Mouse (Mus musculus): Measurements from ENCODE around the gene Tacc3. TPM values are rescaled to one million over a fixed set of nuclear protein-coding genes. Genes with fewer than 3 reads are reported as not detected.

Gene Tacc3
- polyA plus RNA-seq, 1 experiment from 2014 or later, result 25.0 TPM

DNA sequence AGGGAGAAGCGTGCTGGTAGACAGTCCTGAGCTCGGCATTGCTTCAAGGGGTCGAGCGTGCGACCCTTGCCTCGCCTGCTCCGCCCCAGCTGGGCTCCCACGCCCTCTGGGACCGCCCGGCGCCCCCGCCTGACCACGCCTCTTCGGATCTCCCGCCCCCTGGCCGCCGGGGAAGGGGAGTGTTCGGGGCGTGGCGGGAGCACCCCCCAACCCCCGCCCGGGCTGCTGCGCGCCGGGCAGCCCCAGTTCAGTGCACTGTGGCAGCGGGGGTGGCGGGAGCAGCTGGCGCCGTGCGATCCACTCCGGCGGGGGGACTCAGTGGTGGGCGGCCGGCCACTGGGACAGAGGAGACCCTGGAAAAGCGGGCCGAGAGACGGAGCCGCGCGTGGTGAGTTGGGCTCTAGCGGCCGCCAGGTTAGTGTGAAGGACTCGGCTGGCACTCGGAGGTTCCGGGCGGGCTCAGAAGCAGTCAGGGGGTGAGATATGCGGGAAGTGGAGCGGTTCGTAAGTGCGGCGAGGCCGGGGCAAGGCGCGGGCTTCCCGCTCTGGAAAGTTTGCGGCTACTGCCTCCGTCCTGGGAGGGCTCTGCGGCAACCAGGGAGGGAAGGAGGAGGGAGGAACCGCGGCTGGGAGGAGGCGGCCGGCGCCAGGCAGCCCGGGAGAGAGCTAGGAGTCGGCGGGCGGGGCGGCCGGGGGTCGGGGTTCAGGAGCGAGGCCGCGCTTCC, 63.8 kb downstream of the Tacc3 start, which contains the start of gene Fgfr3:
TSS of gene Fgfr3 (plus strand) at position 134 of the 725 bp plus-strand sequence.
- Histone ChIP-seq H3K36me3 (ENCODE audit: control insufficient read depth, insufficient read depth, low read length) (no peaks in the 10 kb centered on the region), H3K4me3 (ENCODE audit: low read depth, low read length) (peak within 1 kb of the TSS; percentile 64), H3K9ac (ENCODE audit: low read depth, low read length) (peak within 1 kb of the TSS; percentile 65), H3K4me1 (ENCODE audit: control insufficient read depth, insufficient read depth, low read length) (peaks cover 21% of the 10 kb centered on the region), H3K27me3 (ENCODE audit: control insufficient read depth, insufficient read depth, low read depth, low read length) (peaks cover 20% of the 10 kb centered on the region), H3K9me3 (replicated peaks; ENCODE audit: control insufficient read depth, low read length, poor library complexity, severe bottlenecking) (no peaks in the 10 kb centered on the region), H3K27ac (ENCODE audit: low read length) (peak within 1 kb of the TSS; percentile 50), H3K4me2 (ENCODE audit: low read length) (peak within 1 kb of the TSS; percentile 99)
- peak; percentile 59 for ATAC-seq
- WGBS, result under 1% methylated on average over 49 of the region's 73 CpGs

DNA sequence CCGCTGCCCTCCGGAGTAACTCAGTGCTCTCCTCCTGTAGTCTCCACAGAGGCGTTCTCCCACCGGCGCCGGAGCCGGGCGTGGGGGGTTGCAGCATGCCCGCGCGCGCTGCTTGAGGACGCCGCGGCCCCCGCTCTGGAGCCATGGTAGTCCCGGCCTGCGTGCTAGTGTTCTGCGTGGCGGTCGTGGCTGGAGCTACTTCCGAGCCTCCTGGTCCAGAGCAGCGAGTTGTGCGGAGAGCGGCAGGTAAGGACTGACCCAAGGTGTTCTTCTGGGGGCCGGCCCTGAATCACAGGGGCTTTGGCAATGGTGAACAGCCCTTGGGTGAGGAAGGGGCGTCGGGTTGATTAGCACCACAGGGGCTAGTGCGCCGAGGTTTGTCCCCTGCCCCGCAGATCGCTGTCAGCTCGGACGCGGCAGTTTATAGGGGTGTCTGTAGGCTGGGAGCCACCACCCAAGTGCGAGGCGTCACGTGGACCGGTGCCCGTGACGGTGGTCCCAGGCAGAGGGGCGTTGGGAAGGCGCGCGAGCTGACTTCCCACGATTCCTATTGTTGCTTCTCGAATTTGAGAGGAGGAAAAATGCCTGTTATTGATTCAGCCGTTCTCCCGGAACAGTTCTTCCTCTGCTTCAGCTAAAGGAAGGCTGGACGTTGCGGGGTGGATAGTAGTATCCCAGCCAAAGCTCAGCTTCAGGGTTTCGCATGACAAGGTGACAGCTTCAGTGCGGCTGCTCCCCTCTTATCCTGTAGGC, 64.5 kb downstream of the Tacc3 start:
- under 1% methylated on average over 51 of the region's 53 CpGs for WGBS
- H3K36me3 ChIP-seq (ENCODE audit: control insufficient read depth, insufficient read depth, low read length), result no peaks in the 10 kb centered on the region
- ATAC-seq, result peak; percentile 13; the same call in 1 of the 2 replicates
- peaks cover 21% of the 10 kb centered on the region for H3K4me1 ChIP-seq (ENCODE audit: control insufficient read depth, insufficient read depth, low read length)
- peaks cover 20% of the 10 kb centered on the region for H3K27me3 ChIP-seq (ENCODE audit: control insufficient read depth, insufficient read depth, low read depth, low read length)
- peak overlapping the region; percentile 99 for H3K4me2 ChIP-seq (ENCODE audit: low read length)
- no peaks in the 10 kb centered on the region for H3K9me3 ChIP-seq (replicated peaks; ENCODE audit: control insufficient read depth, low read length, poor library complexity, severe bottlenecking)
- peak overlapping the region; percentile 64 for H3K4me3 ChIP-seq (ENCODE audit: low read depth, low read length)
- H3K27ac ChIP-seq (ENCODE audit: low read length), result peak overlapping the region; percentile 50
- peak overlapping the region; percentile 65 for H3K9ac ChIP-seq (ENCODE audit: low read depth, low read length)

DNA sequence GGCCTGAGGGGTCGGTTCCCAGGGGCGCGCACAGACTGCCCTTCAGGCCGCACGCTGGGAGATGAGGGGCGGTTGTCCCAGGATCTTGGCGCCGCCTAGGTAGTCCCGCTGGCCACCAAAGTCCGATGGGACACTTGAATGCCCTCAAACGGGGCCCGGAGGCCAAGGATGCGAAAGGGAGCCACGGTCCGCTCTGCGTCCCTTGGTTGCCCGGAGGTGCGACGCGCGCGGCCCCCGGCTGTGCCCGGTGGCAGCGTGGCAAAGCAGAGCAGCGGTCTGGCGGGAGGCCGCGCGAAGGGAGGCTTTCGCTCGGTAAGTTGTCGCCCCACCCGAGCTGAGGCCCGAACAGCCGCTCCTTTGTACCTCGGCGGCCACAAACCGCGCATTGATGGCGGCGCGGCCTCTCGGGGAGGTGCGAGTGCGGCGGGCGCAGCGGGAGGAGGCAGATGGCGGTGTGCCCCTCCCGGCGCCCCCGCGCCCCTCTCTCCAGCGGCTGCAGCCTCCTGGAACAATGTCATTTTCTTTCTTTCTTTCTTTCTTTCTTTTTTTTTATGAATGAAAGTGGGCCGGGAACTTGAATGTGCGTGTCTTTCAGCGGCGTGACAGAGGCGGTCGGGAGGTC, 65.2 kb downstream of the Tacc3 start:
- 0% methylated on average over 51 of the region's 61 CpGs for WGBS
- H3K36me3 ChIP-seq (ENCODE audit: control insufficient read depth, insufficient read depth, low read length), result no peaks in the 10 kb centered on the region
- peaks cover 20% of the 10 kb centered on the region for H3K27me3 ChIP-seq (ENCODE audit: control insufficient read depth, insufficient read depth, low read depth, low read length)
- peak overlapping the region; percentile 64 for H3K4me3 ChIP-seq (ENCODE audit: low read depth, low read length)
- H3K9me3 ChIP-seq (replicated peaks; ENCODE audit: control insufficient read depth, low read length, poor library complexity, severe bottlenecking), result no peaks in the 10 kb centered on the region
- peak; percentile 22; the same call in 1 of the 2 replicates for ATAC-seq
- H3K9ac ChIP-seq (ENCODE audit: low read depth, low read length), result peak overlapping the region; percentile 65
- peak overlapping the region; percentile 50 for H3K27ac ChIP-seq (ENCODE audit: low read length)
- peak overlapping the region; percentile 99 for H3K4me2 ChIP-seq (ENCODE audit: low read length)
- H3K4me1 ChIP-seq (ENCODE audit: control insufficient read depth, insufficient read depth, low read length), result peaks cover 21% of the 10 kb centered on the region

DNA sequence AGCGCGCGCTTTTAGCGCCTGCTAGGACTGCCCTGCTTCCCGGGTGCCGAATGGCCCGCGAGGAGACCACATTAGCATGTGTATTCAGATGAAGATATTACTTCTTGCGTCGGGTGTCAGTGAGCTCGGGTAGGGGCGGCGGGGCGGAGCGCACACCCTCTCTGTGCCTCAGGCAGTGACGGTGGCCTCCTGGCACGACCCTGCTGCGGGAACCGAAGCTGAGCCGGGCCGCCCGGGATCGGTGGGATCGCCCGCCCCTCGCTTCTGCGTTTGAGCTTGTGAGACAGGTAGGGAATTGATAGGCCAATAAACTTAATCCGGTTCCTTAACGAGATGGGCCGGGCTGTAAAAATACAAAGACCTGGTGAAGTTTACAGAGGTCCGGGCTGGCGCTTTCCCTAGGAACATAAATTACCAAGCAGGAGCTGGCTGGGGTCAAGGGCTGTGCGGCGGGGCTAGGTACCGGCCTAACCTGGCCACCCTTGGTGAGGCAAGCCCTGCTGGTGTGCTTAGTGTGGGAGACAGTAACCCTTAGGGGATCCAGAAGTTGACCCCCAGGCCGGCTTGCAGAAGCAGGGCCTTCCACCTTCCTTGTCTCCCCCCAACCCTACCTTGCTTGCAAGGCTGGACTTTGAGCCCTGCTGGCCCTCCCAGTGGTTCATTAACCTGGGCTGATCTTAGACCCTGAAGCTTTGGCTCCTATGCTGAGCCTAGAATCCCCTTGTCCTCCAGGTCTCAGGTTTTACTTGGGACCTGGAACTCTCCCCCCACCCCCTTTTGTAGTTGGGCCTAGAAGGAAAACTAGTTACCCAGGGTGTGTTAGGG, 65.9 kb downstream of the Tacc3 start:
- no peaks in the 10 kb centered on the region for H3K36me3 ChIP-seq (ENCODE audit: control insufficient read depth, insufficient read depth, low read length)
- peaks cover 21% of the 10 kb centered on the region for H3K4me1 ChIP-seq (ENCODE audit: control insufficient read depth, insufficient read depth, low read length)
- H3K27me3 ChIP-seq (ENCODE audit: control insufficient read depth, insufficient read depth, low read depth, low read length), result peaks cover 20% of the 10 kb centered on the region
- peak; percentile 18; the same call in 1 of the 2 replicates for ATAC-seq
- H3K4me2 ChIP-seq (ENCODE audit: low read length), result peak overlapping the region; percentile 99
- no peak overlapping the region for H3K27ac ChIP-seq (ENCODE audit: low read length)
- H3K4me3 ChIP-seq (ENCODE audit: low read depth, low read length), result peak overlapping the region; percentile 64
- H3K9ac ChIP-seq (ENCODE audit: low read depth, low read length), result peak overlapping the region; percentile 65
- 2% methylated on average over 36 of the region's 36 CpGs for WGBS
- H3K9me3 ChIP-seq (replicated peaks; ENCODE audit: control insufficient read depth, low read length, poor library complexity, severe bottlenecking), result no peaks in the 10 kb centered on the region

DNA sequence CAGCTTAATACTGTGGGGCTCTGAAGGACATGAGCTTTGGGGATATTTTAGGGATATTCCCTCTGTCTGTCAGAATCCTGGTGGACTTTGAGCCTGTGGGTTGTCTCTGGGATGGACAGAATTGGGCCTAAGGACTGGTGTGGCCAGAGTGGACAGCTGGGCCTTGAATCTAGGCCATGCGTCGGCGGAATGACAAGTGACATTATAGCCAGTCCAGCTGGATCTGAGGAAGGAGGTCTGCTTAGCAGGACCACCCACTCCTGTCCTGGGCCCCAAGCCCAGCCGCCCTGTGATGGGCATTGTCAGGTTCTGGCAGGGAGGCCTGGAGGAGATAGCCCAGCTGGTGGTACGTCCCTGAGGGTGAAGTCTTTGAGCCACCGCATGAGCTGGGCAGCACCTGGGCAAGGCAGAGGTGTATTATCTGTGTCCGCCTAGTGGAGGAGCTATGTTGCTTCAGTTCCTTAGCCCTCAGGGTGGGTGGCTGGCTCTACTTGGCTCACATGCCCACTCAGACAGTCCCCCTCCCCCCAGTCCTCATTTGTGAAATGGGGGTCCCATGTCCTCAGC, 68.2 kb downstream of the Tacc3 start:
- H3K36me3 ChIP-seq (ENCODE audit: control insufficient read depth, insufficient read depth, low read length), result no peaks in the 10 kb centered on the region
- ATAC-seq, result no peak
- peaks cover 13% of the 10 kb centered on the region for H3K27me3 ChIP-seq (ENCODE audit: control insufficient read depth, insufficient read depth, low read depth, low read length)
- WGBS, result 74% methylated on average over 7 of the region's 7 CpGs
- no peaks in the 10 kb centered on the region for H3K9me3 ChIP-seq (replicated peaks; ENCODE audit: control insufficient read depth, low read length, poor library complexity, severe bottlenecking)
- H3K27ac ChIP-seq (ENCODE audit: low read length), result no peak overlapping the region
- H3K4me3 ChIP-seq (ENCODE audit: low read depth, low read length), result no peak overlapping the region
- H3K4me1 ChIP-seq (ENCODE audit: control insufficient read depth, insufficient read depth, low read length), result peaks cover 21% of the 10 kb centered on the region
- H3K4me2 ChIP-seq (ENCODE audit: low read length), result peak overlapping the region; percentile 4; the same call in 1 of the 2 replicates
- no peak overlapping the region for H3K9ac ChIP-seq (ENCODE audit: low read depth, low read length)

DNA sequence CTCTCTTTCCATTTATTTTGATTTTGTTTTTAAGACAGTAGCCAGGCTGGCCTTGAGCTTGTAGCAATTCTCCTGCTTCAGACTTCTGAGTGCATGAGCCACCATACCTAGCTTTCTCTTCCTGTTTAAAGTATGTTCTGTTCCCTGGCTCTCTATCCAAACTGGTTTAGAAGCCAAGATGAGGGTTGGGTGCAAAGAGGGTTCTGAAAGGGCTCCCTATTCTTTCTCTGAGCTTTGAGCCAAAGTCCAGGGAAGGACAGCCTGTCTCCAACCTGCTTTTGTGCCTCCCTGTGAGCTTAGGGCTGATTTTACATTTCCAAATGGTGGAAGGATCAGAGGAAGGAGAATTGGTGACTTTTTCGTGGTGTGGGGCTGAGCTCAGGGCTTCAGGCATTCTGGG, 69.0 kb downstream of the Tacc3 start:
- Histone ChIP-seq H3K9ac (ENCODE audit: low read depth, low read length) (no peak overlapping the region), H3K27ac (ENCODE audit: low read length) (no peak overlapping the region)

More for the DNA sequence above, 69.0 kb downstream of the Tacc3 start:
- H3K36me3 ChIP-seq (ENCODE audit: control insufficient read depth, insufficient read depth, low read length), result no peaks in the 10 kb centered on the region
- peaks cover 11% of the 10 kb centered on the region for H3K27me3 ChIP-seq (ENCODE audit: control insufficient read depth, insufficient read depth, low read depth, low read length)
- no peak overlapping the region for H3K4me3 ChIP-seq (ENCODE audit: low read depth, low read length)
- no peaks in the 10 kb centered on the region for H3K9me3 ChIP-seq (replicated peaks; ENCODE audit: control insufficient read depth, low read length, poor library complexity, severe bottlenecking)
- H3K4me1 ChIP-seq (ENCODE audit: control insufficient read depth, insufficient read depth, low read length), result peaks cover 14% of the 10 kb centered on the region; the same call in 1 of the 2 replicates
- ATAC-seq, result no peak
- no peak overlapping the region for H3K4me2 ChIP-seq (ENCODE audit: low read length)
- WGBS, result 80% methylated on average over 1 of the region's 1 CpGs

All from midbrain, embryonic 16.5 days (tissue).